Mouse (Mus musculus): ENCODE measurements around the gene Snta1. TPM values are rescaled to one million over a fixed set of nuclear protein-coding genes. Genes with fewer than 3 reads are reported as not detected.

Gene Snta1
- total and polyA plus RNA-seq, 2 experiments from 2014 or later, result 66.9 to 139 TPM

DNA sequence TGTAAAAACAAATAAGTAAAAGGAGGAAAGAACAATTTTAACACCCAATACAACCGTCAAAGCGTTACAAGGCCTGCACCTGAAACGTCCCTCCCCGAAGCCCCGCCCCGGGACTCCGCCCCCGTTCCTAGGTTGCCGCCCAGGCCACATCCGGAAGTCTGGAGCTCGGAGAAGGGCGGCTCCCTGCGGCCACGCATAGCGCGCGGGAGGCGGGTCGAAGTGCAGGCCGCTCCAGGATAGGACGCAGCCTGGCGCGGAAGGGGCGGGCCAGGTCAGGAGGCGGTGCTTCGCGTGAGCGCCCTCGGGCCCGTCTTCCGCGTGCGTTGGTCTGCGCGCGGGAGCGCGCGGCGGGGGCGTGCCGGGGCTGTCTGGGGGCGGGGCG, 28.2 kb upstream of the Snta1 start:
- Histone ChIP-seq H3K4me1 (ENCODE audit: control insufficient read depth, insufficient read depth) (peaks cover 25% of the 10 kb centered on the region), H3K9ac (replicated peaks; ENCODE audit: low read depth, low read length) (peak overlapping the region; percentile 93), H3K27me3 (ENCODE audit: control insufficient read depth, insufficient read depth, low read length) (no peaks in the 10 kb centered on the region), H3K36me3 (replicated peaks; ENCODE audit: control insufficient read depth, insufficient read depth, low read length) (no peaks in the 10 kb centered on the region), H3K4me3 (ENCODE audit: low read depth, low read length) (peak overlapping the region; percentile 83), H3K9me3 (replicated peaks; ENCODE audit: control insufficient read depth, low read length) (no peaks in the 10 kb centered on the region), H3K27ac (ENCODE audit: low read depth) (peak overlapping the region; percentile 96), H3K4me2 (ENCODE audit: low read depth, low read length) (peak overlapping the region; percentile 65)
- TF ChIP-seq EP300 (IDR thresholded peaks at IDR 0.05; ENCODE audit: low read depth), result 0 out of 2 replicates have a peak, but pooled peaks have one; percentile 17
- TF ChIP-seq CTCF (IDR thresholded peaks at IDR 0.05; ENCODE audit: low read depth), result no peak; the same call in 1 of the 2 replicates
- peak; percentile 98 for DNase-seq (ENCODE audit: low spot score)
- peak; percentile 98 for ATAC-seq (ENCODE audit: insufficient read depth, low read depth)
- WGBS, result 2% methylated on average over 23 of the region's 44 CpGs

DNA sequence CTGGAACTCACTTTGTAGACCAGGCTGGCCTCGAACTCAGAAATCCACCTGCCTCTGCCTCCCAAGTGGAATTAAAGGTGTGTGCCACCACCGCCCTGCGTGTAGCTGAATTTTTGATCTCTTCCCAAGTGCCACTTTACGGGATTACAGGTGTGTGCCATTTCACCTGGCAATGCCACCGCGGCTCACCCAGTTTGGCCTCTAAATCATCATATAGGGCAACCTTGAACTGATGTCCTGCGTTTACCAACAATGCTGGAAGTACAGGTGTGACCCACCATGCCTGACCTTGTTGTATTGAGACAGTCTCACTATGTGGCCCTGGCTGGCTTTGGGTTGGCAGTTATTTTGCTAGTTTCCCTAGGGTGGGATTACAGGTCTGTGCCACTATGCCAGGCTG, 26.8 kb upstream of the Snta1 start:
- no peaks in the 10 kb centered on the region for H3K36me3 ChIP-seq (replicated peaks; ENCODE audit: control insufficient read depth, insufficient read depth, low read length)
- no peak overlapping the region for H3K4me3 ChIP-seq (ENCODE audit: low read depth, low read length)
- no peaks in the 10 kb centered on the region for H3K27me3 ChIP-seq (ENCODE audit: control insufficient read depth, insufficient read depth, low read length)
- no peak overlapping the region for H3K27ac ChIP-seq (ENCODE audit: low read depth)
- H3K9me3 ChIP-seq (replicated peaks; ENCODE audit: control insufficient read depth, low read length), result no peaks in the 10 kb centered on the region
- H3K4me1 ChIP-seq (ENCODE audit: control insufficient read depth, insufficient read depth), result peaks cover 17% of the 10 kb centered on the region
- H3K4me2 ChIP-seq (ENCODE audit: low read depth, low read length), result no peak overlapping the region
- ATAC-seq (ENCODE audit: insufficient read depth, low read depth) (no peak), DNase-seq (ENCODE audit: low spot score) (no peak)
- 94% methylated on average over 7 of the region's 7 CpGs for WGBS
- no peak for TF ChIP-seq CTCF (IDR thresholded peaks at IDR 0.05; ENCODE audit: low read depth)
- TF ChIP-seq EP300 (IDR thresholded peaks at IDR 0.05; ENCODE audit: low read depth), result no peak
- no peak overlapping the region for H3K9ac ChIP-seq (replicated peaks; ENCODE audit: low read depth, low read length)

DNA sequence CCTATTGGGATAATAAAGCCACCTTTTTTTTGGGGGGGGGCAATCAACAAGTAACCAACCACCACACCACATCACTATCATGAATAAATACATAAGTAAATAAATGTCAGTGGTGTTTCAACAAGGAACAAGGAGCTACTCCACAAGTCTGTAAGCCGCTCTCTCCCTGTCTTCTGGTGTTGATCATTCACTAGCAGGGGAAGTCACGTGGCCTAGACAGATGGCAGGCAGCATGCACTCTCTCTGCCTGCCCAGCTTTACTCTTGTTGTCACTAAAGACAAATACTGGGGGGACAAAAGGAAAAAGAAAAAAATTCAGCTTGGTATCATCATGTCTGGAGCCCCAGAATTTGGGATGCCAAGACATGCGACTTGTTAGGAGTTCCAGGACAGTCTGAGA, 25.5 kb upstream of the Snta1 start:
- WGBS, result 76% methylated on average over 3 of the region's 3 CpGs
- H3K9ac ChIP-seq (replicated peaks; ENCODE audit: low read depth, low read length), result no peak overlapping the region
- H3K27ac ChIP-seq (ENCODE audit: low read depth), result no peak overlapping the region
- TF ChIP-seq CTCF (IDR thresholded peaks at IDR 0.05; ENCODE audit: low read depth) (no peak), EP300 (IDR thresholded peaks at IDR 0.05; ENCODE audit: low read depth) (no peak)
- peaks cover 9% of the 10 kb centered on the region; the same call in 1 of the 2 replicates for H3K4me1 ChIP-seq (ENCODE audit: control insufficient read depth, insufficient read depth)
- DNase-seq (ENCODE audit: low spot score) (no peak), ATAC-seq (ENCODE audit: insufficient read depth, low read depth) (no peak)
- H3K4me2 ChIP-seq (ENCODE audit: low read depth, low read length), result no peak overlapping the region
- H3K36me3 ChIP-seq (replicated peaks; ENCODE audit: control insufficient read depth, insufficient read depth, low read length), result no peaks in the 10 kb centered on the region
- no peaks in the 10 kb centered on the region for H3K9me3 ChIP-seq (replicated peaks; ENCODE audit: control insufficient read depth, low read length)
- no peaks in the 10 kb centered on the region for H3K27me3 ChIP-seq (ENCODE audit: control insufficient read depth, insufficient read depth, low read length)
- no peak overlapping the region for H3K4me3 ChIP-seq (ENCODE audit: low read depth, low read length)

DNA sequence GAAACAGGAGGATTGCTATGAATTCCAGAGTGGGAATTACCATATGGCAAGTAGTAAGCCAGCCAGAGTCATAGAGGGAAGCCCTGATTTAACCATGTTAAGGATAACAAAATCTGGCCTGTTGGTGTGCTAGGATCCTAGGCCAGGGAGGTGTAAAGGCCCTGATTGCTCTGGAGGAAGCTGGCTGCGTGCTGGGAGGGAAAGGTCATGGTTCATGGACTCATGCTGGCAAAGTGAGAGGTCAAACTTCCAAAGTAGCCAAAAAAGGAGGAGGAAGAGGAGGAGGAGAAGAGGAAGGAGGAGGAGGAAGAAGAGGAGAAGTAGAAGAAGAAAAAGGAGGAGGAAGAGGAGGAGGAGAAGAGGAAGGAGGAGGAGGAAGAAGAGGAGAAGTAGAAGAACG, 24.8 kb upstream of the Snta1 start:
- H3K4me2 ChIP-seq (ENCODE audit: low read depth, low read length), result no peak overlapping the region
- no peak overlapping the region for H3K9ac ChIP-seq (replicated peaks; ENCODE audit: low read depth, low read length)
- WGBS, result 68% methylated on average over 2 of the region's 2 CpGs
- no peaks in the 10 kb centered on the region for H3K36me3 ChIP-seq (replicated peaks; ENCODE audit: control insufficient read depth, insufficient read depth, low read length)
- ATAC-seq (ENCODE audit: insufficient read depth, low read depth) (no peak), DNase-seq (ENCODE audit: low spot score) (no peak)
- TF ChIP-seq CTCF (IDR thresholded peaks at IDR 0.05; ENCODE audit: low read depth) (no peak), EP300 (IDR thresholded peaks at IDR 0.05; ENCODE audit: low read depth) (no peak)
- no peak overlapping the region for H3K4me3 ChIP-seq (ENCODE audit: low read depth, low read length)
- H3K9me3 ChIP-seq (replicated peaks; ENCODE audit: control insufficient read depth, low read length), result no peaks in the 10 kb centered on the region
- peaks cover 8% of the 10 kb centered on the region for H3K4me1 ChIP-seq (ENCODE audit: control insufficient read depth, insufficient read depth)
- H3K27me3 ChIP-seq (ENCODE audit: control insufficient read depth, insufficient read depth, low read length), result no peaks in the 10 kb centered on the region
- H3K27ac ChIP-seq (ENCODE audit: low read depth), result no peak overlapping the region

DNA sequence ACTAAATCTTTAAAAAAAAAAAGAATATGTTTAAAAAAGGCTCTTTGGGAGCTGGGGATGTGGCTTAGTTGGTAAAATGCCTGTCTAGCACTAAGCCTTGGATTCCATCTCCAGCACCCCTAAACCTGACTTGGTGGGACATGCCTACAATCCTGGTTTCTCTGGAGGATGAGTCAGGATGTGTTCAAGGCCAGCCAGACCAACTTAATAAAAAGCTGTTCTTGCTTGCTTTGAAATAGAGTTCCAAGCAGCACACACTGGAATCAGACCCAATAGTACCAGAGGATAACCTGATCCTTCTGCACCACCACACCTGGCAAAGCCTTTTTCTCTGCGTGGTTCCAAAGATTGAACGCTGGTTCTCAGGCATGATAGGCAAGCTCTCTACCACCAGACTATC, 22.7 kb upstream of the Snta1 start:
- no peak overlapping the region for H3K4me2 ChIP-seq (ENCODE audit: low read depth, low read length)
- WGBS, result 98% methylated on average over 2 of the region's 2 CpGs
- H3K9me3 ChIP-seq (replicated peaks; ENCODE audit: control insufficient read depth, low read length), result no peaks in the 10 kb centered on the region
- no peak overlapping the region for H3K4me3 ChIP-seq (ENCODE audit: low read depth, low read length)
- no peak for ATAC-seq (ENCODE audit: insufficient read depth, low read depth)
- TF ChIP-seq CTCF (IDR thresholded peaks at IDR 0.05; ENCODE audit: low read depth), result no peak
- no peak for TF ChIP-seq EP300 (IDR thresholded peaks at IDR 0.05; ENCODE audit: low read depth)
- H3K27me3 ChIP-seq (ENCODE audit: control insufficient read depth, insufficient read depth, low read length), result no peaks in the 10 kb centered on the region
- no peaks in the 10 kb centered on the region for H3K36me3 ChIP-seq (replicated peaks; ENCODE audit: control insufficient read depth, insufficient read depth, low read length)
- H3K4me1 ChIP-seq (ENCODE audit: control insufficient read depth, insufficient read depth), result peaks cover 4% of the 10 kb centered on the region
- no peak overlapping the region for H3K9ac ChIP-seq (replicated peaks; ENCODE audit: low read depth, low read length)
- no peak overlapping the region for H3K27ac ChIP-seq (ENCODE audit: low read depth)
- DNase-seq (ENCODE audit: low spot score), result no peak

DNA sequence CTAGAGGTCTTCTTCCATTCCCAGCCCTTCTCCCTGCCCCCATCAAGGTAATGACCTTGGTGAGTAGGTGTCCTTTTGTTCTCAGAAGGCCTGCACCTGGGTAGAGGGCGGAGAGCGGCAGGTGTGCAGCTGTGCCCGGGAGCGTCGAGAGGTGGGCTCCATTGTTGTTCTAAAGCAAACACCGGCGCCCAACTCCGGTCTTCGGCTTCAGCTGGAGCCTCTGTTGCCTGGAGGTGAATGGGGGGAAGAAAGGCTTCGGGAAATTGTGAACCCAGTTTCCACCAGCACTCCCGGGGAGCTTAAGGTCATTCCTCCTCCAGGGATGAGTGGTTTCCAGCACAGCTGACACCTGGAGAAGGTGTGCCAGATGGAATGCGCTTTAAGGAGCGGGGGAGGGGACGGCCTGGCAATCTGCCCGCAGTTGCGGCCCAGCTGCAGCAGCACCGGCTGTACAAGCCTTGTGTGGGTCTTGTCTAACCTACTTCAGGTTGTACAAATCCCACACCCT, 20.0 kb upstream of the Snta1 start:
- Histone ChIP-seq H3K9me3 (replicated peaks; ENCODE audit: control insufficient read depth, low read length) (no peaks in the 10 kb centered on the region), H3K27ac (ENCODE audit: low read depth) (no peak overlapping the region), H3K4me2 (ENCODE audit: low read depth, low read length) (no peak overlapping the region), H3K27me3 (ENCODE audit: control insufficient read depth, insufficient read depth, low read length) (no peaks in the 10 kb centered on the region), H3K4me1 (ENCODE audit: control insufficient read depth, insufficient read depth) (peaks cover 4% of the 10 kb centered on the region), H3K36me3 (replicated peaks; ENCODE audit: control insufficient read depth, insufficient read depth, low read length) (no peaks in the 10 kb centered on the region), H3K4me3 (ENCODE audit: low read depth, low read length) (no peak overlapping the region), H3K9ac (replicated peaks; ENCODE audit: low read depth, low read length) (no peak overlapping the region)
- WGBS, result 21% methylated on average over 17 of the region's 17 CpGs
- TF ChIP-seq EP300 (IDR thresholded peaks at IDR 0.05; ENCODE audit: low read depth), result no peak
- no peak for TF ChIP-seq CTCF (IDR thresholded peaks at IDR 0.05; ENCODE audit: low read depth)
- no peak for DNase-seq (ENCODE audit: low spot score)
- no peak for ATAC-seq (ENCODE audit: insufficient read depth, low read depth)

Data from heart, postnatal 0 days (tissue).